Mouse (Mus musculus) Muller cell, postnatal 12 days (primary cell): Measurements from ENCODE around the gene Dhx16.
"Not testable (repeated sequence)": the region's sequence is repeated elsewhere in the genome, so short reads cannot be mapped to it uniquely, and the experiment has no call there.

Experiments used
- DNase-seq: peaks from one replicate; pipeline ENCODE4 v3.0.0-alpha.2; 2015; ENCODE audit errors: inconsistent ontology term

Dhx16 gene

DNA sequence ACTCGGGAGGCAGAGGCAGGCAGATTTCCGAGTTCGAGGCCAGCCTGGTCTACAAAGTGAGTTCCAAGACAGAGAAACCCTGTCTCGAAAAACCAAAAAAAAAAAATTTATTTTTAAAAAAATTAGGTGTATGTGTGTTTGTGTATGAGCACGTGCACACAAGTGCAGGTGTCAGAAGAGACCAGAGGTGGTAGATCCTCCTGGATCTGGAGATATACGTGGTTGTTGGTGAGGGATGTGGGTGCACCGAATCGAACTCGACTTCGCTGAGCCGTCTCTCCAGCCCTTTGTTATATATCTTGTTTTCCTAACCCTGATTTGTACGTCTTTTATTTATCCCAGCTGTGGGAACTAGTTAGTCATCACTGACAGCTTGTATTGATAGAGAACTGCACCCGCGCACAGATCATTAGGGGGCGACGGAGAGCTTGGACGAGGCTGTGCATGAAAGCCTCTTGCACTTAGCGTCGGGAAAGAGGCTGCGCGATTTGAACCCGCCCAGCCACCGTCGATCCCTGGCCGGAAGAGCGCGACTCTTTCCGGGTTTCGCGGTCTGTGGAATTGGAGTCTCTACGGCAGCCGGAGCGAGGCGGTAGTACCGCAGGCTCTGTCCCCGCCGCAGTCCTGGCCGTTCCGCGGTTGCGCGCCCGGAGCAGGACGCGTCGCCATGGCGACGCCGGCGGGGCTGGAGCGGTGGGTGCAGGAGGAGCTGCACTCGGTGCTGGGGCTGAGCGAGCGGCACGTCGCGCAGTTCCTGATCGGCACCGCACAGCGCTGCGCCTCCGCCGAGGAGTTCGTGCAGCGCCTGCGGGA, at the start of gene Dhx16:
Gene Dhx16, plus strand, starts transcription at position 575 of the 813 bp plus-strand sequence.
- peak; percentile 97 for DNase-seq

DNA sequence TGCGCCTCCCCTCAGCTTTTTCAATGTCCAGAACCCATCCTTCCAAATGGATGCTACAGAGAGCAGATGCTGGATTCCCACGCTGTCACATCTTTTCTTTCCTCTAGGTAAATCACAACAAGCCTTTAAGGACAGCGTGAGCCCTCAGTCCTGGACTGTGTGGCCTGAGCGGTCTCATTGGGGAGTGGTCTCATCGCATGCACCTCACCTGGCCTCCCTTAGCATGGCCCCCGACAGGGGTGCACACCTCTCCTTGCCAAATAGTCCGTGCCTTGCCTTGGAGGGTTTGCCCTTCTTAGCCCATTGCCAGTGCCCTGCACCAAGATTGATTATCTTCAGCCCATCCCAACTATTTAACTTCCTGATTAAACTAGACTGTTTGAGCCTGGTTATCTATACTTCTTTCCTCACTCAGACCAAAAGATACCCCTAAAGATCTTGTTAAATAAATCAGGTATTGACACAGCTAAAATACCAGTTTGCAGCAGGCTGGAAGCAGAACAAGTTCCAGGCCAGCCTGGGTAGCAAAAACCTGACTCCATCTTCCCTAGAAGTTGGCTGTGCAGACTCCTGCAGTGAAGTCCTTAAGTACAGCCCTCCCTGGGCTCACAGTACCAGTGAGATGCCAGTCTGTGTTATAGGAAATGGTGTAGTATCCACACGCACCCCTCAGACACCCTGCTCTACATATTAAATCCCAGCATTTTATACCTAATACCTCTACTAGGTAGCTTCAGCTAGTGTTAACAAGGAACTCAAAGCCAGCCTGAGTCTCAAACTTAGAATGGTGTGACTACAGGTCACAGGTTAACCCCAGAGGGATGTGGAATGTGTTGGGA, 47.0 kb upstream of the Dhx16 start:
- DNase-seq = no peak

DNA sequence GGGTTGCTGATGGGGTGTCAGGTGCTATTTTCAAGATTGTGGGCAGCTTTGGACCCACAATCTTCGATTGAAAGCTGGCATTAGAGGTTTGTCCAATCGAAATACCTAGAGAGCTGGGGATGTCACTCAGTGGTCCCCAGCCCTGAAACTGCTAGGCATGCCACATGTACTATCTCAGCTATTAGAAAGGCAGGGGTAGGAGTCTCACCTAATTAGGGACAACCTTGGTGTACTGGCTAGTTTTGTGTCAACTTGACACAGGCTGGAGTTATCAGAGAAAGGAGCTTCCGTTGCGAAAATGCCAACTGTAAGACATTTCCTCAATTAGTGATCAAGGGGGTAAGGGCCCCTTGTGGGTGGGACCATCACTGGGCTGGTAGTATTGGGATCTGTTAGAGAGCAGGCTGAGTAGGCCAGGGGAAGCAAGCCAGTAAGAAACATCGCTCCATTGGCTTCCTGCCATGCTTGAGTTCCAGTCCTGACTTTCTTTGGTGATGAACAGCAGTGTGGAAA, 46.3 kb upstream of the Dhx16 start:
- no peak for DNase-seq

DNA sequence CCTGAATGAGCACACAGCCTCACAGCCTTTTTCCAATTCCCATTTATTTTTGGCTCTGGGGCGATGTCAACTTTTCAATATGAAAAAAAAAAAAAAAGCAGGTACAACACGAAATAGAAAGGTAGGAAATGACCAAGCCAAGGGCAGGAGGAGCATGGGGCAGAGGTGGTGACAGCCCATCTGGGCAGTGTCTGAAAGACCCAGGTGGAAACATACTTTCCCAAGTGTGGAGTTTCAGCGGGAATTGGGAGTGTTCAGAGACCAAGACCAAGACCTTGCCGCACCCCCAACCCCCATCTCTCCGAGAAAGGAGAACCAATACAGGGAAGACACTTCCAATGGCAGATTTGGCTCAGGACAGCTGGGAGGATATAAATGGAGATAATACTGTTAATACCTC, 45.7 kb upstream of the Dhx16 start:
- DNase-seq = no peak

DNA sequence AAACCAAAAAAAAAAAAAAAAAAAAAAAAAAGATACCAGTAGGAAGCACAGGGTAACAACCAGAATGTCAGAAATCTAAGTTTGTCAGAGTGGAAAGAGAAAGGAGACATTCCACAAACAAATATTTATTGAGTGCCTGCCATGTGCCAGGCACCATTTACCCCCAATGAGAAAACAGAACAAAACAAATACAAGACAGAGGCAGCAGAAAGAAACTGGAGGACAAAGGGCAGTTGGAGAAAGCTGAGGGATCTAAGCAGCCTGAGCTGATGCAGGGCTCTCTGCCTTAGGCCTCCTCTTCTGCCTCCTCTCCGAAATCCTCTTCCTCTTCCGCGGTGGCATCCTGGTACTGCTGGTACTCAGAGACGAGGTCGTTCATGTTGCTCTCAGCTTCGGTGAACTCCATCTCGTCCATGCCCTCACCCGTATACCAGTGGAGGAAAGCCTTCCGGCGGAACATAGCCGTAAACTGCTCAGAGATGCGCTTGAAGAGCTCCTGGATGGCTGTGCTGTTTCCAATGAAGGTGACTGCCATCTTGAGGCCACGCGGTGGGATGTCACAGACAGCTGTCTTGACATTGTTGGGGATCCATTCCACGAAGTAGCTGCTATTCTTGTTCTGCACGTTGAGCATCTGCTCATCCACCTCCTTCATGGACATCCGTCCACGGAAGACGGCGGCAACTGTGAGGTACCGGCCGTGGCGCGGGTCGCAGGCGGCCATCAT, 44.8 kb upstream of the Dhx16 start:
- DNase-seq = no peak

DNA sequence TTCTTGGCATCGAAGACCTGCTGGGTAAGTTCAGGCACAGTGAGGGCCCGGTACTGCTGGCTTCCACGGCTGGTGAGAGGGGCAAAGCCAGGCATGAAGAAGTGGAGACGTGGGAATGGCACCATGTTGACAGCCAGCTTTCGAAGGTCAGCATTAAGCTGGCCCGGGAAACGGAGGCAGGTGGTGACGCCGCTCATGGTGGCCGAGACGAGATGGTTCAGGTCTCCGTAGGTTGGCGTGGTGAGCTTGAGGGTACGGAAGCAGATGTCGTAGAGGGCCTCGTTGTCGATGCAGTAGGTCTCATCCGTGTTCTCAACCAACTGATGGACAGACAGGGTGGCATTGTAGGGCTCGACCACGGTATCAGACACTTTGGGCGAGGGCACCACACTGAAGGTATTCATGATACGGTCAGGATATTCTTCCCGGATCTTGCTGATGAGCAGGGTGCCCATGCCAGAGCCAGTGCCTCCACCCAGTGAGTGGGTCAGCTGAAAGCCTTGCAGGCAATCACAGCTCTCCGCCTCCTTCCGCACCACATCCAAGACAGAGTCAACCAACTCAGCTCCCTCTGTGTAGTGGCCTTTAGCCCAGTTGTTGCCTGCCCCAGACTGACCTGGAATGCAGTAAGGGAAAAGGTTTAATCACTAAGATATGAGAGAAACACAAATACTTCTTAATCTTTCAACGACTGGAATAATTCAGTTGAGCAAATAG, 44.0 kb upstream of the Dhx16 start:
- no peak for DNase-seq

DNA sequence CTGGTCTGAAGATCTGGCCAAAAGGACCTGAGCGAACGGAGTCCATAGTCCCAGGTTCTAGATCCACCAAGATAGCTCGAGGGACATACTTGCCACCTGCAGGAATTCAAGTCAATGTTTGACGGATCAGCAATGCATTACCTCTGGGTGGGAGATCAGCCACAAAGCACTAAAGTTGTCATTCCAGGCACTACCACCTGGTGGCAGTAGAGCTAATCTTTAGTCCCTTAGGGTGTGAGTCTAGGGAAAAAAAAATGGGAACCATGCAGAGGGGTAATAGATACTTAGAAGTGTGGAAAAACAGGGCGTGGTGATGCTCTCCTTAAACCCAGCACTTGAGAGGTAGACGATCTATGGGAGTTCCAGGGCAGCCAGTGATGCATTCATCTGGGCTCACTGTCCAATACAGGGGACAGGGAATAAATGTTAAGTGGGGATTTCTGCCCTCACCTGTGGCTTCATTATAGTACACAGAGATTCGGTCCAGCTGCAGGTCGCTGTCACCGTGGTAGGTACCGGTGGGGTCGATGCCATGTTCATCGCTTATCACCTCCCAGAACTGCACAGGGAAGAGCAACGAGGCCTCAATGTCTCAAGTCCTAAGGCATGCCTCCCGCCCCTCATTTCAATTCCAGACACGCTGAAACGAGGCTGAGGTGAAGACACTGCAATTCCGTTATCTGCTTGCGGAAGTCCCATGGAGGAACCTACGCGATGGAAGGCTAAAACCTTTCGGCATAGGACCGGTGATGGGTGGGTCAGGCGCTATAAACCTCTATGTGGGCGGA, 43.2 kb upstream of the Dhx16 start:
- DNase-seq = peak; percentile 91

DNA sequence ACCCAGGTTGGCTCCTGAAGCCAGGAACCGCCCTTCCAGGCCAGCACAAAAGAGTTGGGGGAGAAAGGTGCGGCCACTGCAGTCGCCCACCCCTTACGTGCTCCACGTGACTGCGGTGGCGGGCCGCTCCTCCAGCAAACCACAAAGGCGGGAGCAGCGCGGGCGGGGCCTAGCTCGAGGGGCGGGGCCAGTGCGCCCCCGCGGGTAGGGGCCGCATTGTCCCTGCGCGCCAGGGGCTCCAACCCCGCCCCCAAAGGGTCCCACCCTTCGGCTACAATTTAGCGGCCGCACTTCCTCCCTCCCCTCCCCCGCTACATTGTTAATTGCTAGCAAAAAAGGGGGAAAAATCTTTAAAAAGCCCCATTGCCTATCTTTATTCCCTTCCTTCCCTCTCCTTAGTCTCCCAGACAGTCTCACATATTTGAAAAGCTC, 42.6 kb upstream of the Dhx16 start:
- DNase-seq = peak; percentile 95

DNA sequence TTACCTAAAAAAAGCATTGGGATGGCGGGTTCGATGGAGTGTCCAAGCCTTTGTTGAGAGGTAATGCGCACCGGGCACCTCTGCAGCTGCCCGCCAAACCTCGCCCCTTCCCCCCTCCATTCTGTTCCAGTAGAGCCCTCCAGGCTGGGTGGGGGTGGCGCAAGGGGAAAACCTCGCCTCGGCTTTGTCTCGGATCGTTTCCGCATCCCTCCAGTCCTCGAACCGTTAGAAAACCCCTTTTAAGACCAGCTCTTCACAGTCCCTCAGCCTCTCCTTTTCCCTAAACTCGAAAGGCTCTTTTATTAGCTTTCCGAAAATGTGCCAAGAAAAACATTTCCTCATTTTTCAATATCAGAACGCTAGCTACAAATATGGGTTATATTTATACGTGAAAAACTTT, 42.1 kb upstream of the Dhx16 start:
- peak; percentile 68 for DNase-seq

DNA sequence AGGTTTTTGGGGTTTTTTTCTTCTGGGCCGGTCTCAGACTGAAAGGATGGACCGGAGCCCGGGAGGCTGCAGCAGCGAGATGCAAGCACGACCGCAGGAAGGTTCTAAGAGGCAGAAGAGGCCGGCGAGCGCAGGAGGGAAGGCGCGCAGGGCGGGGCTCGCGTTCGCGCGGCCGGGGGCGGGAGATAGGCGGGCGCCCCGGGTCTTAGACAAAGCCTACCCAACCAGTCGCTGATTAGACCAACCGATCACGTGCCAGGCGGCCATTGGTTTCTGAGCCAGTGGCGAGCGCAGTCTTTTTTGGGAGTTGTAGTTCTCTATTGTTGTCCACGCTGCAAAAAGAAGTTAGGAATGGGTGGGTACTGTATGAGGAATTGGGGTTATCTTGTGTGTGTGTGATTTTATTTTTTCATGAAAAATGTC, 41.5 kb upstream of the Dhx16 start, which contains the start of gene Tubb5:
Gene Tubb5, minus strand, starts transcription at position 185 of the 423 bp plus-strand sequence.
- DNase-seq = peak; percentile 98

DNA sequence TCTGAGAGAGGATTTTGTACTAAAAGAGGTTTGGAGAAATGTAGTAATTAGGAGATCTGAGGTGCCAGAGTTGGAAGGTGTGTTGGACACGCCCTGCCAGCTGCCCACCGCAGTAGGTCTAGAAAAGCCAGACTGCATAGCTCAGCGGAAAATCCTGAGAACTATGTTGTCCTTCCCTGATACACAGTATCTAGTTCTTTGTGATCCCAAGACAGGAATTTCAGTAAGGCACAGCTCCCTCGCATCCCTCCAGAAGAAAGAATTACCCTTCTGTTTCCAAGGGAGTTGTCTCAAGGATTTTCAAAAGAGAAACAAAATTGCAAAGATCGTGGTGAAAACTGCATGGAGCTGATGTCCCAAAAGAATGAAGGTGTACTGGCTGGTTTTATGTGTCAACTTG, 41.0 kb upstream of the Dhx16 start:
- no peak for DNase-seq

DNA sequence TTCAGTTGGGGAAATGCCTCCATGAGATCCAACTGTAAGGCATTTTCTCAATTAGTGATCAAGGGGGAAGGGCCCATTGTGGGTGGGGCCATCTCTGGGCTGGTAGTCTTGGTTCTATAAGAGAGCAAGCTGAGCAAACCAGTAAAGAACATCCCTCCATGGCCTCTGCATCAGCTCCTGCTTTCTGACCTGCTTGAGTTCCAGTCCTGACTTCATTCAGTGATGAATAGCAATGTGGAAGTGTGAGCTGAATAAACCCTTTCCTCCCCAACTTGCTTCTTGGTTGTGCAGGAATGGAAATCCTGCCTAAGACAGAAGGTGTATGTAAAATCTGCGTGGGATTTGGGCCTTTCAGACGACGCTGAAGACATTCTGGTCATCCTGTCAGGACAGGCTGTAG, 40.6 kb upstream of the Dhx16 start:
- not testable (repeated sequence) for DNase-seq

DNA sequence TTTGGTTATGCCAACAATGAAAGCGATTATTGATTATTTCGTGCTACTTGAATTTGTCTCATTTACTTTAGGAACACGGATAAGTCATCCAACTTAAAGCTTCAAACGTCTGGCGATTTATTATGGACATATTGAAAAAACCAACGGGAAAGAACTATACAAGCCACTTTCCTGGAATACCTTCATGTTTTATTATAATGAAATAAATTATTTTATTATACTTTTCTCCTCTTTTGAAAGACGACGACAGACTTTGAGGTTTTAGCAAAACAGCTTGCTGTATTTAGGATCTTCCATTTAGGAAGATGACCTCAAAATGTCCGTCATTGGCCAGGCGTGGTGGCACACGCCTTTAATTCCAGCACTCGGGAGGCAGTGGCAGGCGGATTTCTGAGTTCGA, 39.1 kb upstream of the Dhx16 start:
- DNase-seq = no peak

DNA sequence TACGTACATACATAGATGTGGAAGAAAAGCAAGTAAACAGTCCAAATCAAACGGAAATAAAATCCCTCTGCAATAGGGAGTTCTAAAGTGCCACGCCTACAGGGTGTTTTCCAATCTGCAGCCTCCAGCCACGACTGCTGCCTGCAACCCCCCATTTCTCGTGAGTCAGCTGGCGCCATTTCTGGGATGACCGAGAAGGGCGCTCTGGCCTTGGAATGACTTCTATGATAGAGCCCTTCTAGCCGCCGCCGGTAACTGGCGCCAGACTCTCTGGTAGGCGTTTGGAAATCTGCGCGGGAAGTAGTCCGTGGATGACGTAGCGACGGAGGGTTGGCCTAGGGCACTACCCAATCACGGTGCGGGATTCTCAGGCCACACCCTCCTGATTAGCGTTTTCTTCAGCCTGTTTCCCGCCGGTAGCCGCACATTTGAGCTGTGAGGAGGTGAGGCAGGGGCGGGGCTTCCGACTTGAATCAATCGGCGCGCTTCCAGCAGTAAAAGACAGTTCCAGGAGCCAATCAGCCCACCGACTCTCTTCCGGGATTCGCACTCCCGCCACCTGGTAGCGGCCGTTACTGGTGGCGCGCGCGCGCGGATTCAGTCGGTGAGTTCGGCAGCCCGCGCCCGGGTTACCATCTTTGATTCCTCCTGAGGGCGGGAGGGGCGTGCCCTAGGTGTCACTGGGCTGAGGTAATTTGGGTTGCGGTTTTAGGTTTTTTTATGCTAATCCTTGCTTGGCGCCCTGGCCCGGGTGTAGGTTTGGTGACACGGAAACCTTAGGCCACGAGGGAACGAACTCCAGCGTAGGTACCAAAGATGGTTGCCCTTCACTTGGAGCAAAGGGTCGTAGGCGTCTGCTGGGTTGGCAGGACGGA, 38.3 kb upstream of the Dhx16 start, which contains the start of gene Mdc1:
Gene Mdc1, plus strand, starts transcription at position 440 of the 875 bp plus-strand sequence.
- peak; percentile 100 for DNase-seq

DNA sequence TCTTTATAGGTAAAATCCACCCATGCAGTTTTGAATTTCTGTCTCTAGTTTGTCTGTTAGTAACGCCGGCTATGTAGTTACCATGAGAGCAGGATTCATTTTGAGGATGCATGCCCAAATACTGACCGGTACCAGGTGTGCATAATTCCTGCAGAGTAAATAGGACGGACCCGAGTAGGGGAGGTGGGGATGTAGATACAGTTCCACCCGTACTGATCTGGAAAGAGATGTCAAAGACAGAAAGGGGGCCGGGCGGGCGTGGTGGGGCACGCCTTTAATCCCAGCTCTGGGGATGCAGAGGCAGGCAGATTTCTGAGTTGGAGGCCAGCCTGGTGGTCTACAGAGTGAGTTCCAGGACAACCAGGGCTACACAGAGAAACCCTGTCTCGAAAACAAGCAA, 37.6 kb upstream of the Dhx16 start:
- DNase-seq = no peak

DNA sequence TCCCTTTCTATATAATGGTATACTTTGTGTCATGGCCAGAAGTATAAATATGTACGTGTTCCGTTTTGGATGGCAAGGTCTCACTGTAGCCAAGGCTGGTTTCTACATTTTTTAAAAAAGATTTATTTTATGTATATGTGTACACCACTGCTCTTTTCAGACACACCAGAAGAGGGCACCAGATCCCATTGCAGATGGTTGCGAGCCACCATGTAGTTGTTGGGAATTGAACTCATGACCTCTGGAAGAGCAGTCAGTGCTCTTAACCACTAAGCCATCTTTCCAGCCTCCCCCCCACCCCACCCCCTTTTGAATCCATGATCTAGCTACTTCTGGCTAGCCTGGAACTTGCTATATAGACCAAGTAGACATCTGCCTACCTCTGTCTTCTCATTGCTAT, 36.1 kb upstream of the Dhx16 start:
- DNase-seq = no peak

DNA sequence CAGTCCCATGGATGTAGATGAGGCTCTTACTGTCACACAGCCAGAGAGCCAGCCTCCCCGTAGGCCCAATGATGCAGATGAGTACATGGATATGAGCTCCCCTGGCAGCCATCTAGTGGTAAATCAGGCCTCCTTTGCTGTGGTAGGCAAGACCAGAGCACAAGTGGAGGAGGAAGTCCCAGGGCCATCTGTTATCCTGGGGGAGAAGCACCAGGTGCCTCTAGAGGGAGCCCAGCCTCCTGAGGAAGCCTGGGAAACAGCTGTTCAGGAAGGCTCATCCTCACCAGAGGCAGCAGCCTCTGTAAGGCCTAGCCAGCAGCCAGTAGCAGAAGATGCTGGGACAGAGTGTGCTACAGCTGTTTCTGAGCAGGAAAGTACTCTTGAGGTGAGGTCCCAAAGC, 31.5 kb upstream of the Dhx16 start:
- no peak for DNase-seq

DNA sequence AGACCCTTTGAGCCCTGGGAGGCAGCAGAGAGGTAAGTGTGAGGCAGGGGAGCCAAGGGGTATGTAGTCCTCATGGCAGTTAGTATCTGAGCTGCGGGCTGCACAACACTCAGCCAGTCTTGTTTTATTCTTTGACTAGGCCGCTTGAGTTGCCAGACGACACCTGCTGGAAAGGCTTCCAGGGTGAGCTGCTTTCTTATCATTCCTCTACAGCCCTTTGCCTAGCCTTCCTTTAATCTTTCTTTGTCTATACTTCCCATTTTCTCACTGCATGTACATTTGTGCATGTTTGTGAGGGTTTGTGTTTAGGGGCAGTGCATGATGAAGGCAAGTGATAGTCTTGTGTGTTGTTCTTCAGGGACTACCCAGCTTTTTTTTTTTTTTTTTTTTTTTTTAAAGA, 28.6 kb upstream of the Dhx16 start:
- DNase-seq = no peak

DNA sequence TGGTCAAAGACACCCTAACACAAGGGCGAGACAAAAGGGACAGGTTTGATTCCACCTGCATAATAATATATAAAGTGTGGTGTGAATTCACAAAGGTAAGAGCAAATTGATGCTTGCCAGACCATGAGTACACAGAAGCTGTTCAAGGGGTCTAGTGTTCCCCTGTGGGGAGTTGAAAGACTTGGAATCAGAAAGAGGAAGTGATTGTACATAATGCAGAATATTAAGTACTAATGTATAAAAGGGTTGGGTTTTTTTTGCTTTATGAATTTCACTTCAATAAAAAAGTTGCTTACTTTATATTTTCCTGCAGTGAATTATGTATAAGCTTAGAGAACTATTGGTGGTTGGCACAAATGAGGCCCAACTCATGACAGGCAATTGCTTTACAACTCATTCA, 20.2 kb upstream of the Dhx16 start:
- DNase-seq = no peak
